Mouse (Mus musculus) thymus, postnatal 25 days (tissue): ENCODE measurements at regions not wholly inside any gene's neighbourhood (a gene's known extent, or its start where the extent isn't known, plus 50 kb on each side); places are given as distances from the start of the nearest gene placed in this dataset.
A peak's percentile ranks its signal among the peaks of the same experiment; 100 is the strongest.

Experiments used
- DNase-seq: peaks from one replicate; pipeline ENCODE4 v3.0.0; 2022

- no peak for DNase-seq
Observed at GRCm38 (mm10) chr1:13834860-13835840, 2258.0 kb downstream of the 4930444P10Rik start.

- no peak for DNase-seq
Observed at GRCm38 (mm10) chr1:13807786-13808185, 2285.3 kb downstream of the 4930444P10Rik start.

GRCm38 (mm10) chr1:13800460-13800859 is 2292.7 kb downstream of the 4930444P10Rik start:
- no peak for DNase-seq

GRCm38 (mm10) chr1:13798848-13799247 is 2294.3 kb downstream of the 4930444P10Rik start:
- DNase-seq: no peak

DNA sequence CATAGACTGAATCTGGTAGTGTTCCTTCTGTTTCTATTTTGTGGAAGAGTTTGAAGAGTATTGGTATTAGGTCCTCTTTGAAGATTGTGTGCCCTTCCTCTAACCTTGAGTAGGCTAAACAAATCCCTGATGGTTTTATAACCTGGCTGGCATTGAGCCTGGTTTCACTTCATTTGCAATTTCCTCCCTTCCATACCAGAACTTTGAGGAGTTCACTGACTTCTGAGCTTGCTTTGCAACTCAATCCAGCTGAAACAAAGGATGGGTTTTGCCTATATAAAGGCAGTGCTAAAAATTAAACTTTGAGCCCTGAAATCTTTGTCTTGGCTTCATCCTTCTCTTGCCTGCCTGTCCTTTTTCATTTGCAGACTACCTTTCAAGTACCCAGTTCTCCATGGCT is 2297.9 kb downstream of the 4930444P10Rik start:
- no peak for DNase-seq

- peak; percentile 68 for DNase-seq
Observed at GRCm38 (mm10) chr1:13789318-13790085, 2303.6 kb downstream of the 4930444P10Rik start.

DNA sequence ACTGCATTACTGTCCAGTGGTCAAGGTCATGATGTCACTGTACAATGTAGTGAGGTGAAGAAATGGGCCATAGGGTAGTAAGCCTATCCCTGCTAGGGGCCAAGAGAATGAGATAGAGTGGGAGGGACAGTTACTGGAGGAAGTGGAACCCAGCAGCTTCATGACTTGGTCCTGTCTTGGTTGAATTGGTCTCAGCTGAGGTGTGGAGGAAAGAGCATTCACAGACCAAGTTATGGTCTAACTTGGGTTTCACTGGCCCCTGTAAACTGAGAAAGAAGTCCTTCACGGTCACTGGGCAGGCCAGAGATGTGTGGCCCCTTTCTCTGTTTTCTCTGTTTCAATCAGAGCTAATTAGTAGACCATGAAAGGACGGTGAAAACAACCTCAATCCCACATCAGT is 2306.1 kb downstream of the 4930444P10Rik start:
- DNase-seq: no peak

DNA sequence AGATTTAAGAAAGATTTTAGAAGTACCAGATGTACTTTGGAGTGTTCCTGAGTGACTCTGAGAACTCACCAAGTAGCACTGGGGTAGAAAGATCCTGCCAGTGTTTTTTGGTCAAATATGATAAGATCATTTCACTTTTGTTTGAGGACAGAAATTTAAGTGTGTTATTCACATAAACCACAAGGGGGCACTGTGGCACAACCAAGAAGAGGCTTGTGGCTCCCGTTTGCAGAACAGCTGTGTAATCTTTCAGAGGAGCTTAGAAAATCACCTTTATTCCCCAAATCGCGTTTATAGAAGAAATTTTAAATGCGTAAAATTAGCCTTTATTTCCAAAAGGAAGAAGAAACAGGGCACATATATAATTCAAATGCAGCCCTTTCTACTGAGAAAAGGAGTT is 2308.7 kb downstream of the 4930444P10Rik start:
- peak; percentile 12 for DNase-seq

- DNase-seq: no peak
Observed at GRCm38 (mm10) chr1:13782633-13783032, 2310.5 kb downstream of the 4930444P10Rik start.

GRCm38 (mm10) chr1:13772106-13772505 is 2321.0 kb downstream of the 4930444P10Rik start:
- DNase-seq: no peak

GRCm38 (mm10) chr1:13771014-13771463 is 2322.1 kb downstream of the 4930444P10Rik start:
- no peak for DNase-seq

GRCm38 (mm10) chr1:13752479-13752878 is 2338.6 kb downstream of the A830018L16Rik start:
- no peak for DNase-seq

DNA sequence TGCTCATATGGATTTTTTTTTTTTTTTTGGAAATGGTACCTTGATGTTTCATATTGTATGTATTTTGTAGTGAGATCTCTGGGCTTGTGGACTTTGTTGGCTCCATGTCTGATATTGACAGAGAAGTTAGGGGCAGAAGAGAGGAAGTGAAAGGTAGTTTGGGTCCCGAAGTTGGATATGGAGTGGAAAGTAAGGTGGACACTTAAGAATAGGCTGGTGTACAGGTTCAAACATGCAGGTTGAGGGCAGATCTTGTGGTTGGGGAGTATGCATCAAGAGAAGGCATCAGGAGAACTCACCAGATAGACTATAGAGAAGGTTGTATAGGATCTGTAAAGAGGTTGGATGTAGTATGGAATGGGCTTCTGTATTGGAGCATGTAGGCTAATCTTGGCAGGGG is 2337.5 kb downstream of the A830018L16Rik start:
- DNase-seq: no peak
